Mouse (Mus musculus): ENCODE results near the gene Samm50. TPM values are rescaled to one million over a fixed set of nuclear protein-coding genes. Genes with fewer than 3 reads are reported as not detected.
A peak's percentile ranks its signal among the peaks of the same experiment; 100 is the strongest.

The Samm50 gene
- polyA plus RNA-seq, 1 experiment, result 30.8 TPM

DNA sequence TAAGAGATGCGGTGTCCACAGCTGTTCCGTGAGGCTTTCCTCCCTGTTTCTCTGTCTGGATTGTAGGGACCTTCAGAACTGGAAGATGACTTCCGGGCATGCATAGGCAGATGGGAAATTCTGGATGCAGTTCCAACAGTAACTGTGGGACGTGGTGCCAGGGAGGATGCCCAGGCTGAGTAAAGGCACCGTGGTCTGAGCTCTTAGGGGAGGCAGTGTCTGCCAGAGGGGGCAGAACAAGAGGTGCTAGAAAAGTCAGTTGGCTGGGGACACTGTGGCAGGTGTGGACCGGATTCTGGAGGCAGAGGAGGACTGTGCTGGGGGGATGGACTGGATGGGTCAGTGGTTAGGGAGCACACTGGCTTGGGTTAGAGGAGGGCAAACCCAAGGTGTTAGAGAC lies 70.6 kb downstream of the Samm50 start:
- no peak for TF ChIP-seq CTCF (IDR thresholded peaks at IDR 0.05; ENCODE audit: borderline replicate concordance, extremely low read depth, insufficient read depth, insufficient read length)
- TF ChIP-seq POLR2A (IDR thresholded peaks at IDR 0.05; ENCODE audit: borderline replicate concordance, extremely low read depth, insufficient read depth, insufficient read length, poor library complexity, severe bottlenecking), result no peak
- DNase-seq (ENCODE audit: low read depth), result no peak

DNA sequence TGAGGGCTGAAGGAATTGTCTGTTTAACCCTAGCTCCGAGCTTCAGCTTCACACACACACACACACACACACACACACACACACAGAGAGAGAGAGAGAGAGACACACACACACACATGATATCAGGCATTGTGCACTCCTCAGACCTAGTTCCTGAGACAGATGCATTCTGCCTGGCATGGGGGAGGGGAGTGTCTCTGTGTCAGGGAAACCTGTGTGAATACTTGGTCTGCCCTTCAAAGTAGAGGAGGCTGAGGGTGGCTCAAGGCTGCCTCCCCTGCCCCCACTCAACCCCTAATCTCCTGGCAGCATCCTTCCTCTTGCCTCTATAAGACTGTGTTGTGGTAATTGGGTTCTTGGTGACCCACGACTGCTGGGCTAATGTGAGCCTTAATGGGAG lies 71.5 kb downstream of the Samm50 start:
- peak; percentile 51 for DNase-seq (ENCODE audit: low read depth)
- TF ChIP-seq POLR2A (IDR thresholded peaks at IDR 0.05; ENCODE audit: borderline replicate concordance, extremely low read depth, insufficient read depth, insufficient read length, poor library complexity, severe bottlenecking), result no peak
- TF ChIP-seq CTCF (IDR thresholded peaks at IDR 0.05; ENCODE audit: borderline replicate concordance, extremely low read depth, insufficient read depth, insufficient read length), result no peak

DNA sequence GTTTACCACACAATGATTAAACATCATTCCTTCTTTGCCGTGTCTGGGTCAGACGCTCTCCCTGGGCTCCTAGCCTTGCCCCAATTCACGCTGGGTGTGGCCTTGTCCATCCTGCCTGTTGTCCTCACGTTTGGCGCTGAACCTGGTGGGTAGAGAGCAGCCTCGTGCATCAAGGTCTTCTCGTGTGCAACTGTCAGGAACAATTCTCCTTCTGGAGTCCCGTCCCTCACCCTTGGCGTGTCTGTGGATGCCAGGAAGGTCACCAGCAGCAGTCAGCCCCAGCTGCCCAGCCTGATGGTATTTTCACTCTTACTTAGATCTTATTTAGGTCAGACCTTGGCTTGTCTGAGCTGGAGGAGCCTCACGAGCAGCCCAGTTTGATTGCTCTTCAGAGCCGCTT lies 73.1 kb downstream of the Samm50 start:
- no peak for DNase-seq (ENCODE audit: low read depth)
- TF ChIP-seq CTCF (IDR thresholded peaks at IDR 0.05; ENCODE audit: borderline replicate concordance, extremely low read depth, insufficient read depth, insufficient read length) (no peak), POLR2A (IDR thresholded peaks at IDR 0.05; ENCODE audit: borderline replicate concordance, extremely low read depth, insufficient read depth, insufficient read length, poor library complexity, severe bottlenecking) (no peak)

DNA sequence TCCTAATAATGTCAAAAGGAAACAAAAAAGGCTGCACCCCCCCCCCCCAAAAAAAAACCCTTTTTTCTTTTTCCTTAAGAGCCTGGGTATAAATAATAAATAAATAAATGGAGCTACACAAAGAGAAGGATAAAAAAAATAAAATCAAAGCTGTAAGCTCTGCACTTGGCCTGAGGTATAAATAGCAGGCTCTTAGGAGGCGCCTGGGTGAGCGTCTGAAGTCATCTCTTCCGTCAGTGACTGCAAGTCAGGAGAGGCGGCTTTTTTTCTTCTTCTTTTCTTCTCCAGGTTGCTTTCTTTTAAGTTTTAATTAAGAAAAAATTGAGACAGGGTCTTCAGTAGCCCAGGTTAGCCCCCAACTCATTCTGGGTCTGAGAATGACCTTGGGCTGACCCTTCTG lies 74.2 kb downstream of the Samm50 start:
- no peak for TF ChIP-seq CTCF (IDR thresholded peaks at IDR 0.05; ENCODE audit: borderline replicate concordance, extremely low read depth, insufficient read depth, insufficient read length)
- no peak for TF ChIP-seq POLR2A (IDR thresholded peaks at IDR 0.05; ENCODE audit: borderline replicate concordance, extremely low read depth, insufficient read depth, insufficient read length, poor library complexity, severe bottlenecking)
- DNase-seq (ENCODE audit: low read depth), result peak; percentile 56

Other genes with a start within 250 kb of the Samm50 start
- gene Efcab6, start 126.9 kb upstream of the Samm50 start, polyA plus RNA-seq (2012; rRNA removed), result 1.1 and 1.5 TPM in 2 replicates
- gene Sult4a1, start 86.5 kb upstream of the Samm50 start, polyA plus RNA-seq (2012; rRNA removed), result 96.9 and 102 TPM in 2 replicates
- not detected in 2 replicates for gene Pnpla5, start 69.1 kb upstream of the Samm50 start, polyA plus RNA-seq (2012; rRNA removed)
- gene Pnpla3, start 24.4 kb upstream of the Samm50 start, polyA plus RNA-seq (2012; rRNA removed), result 9.2 and 12.4 TPM in 2 replicates
- 11.5 and 19.3 TPM in 2 replicates for gene Parvb, start 39.8 kb downstream of the Samm50 start, polyA plus RNA-seq (2012; rRNA removed)
- gene Parvg, start 131.8 kb downstream of the Samm50 start, polyA plus RNA-seq (2012; rRNA removed), result 1.3 and 1.5 TPM in 2 replicates

All from brain, embryonic 14.5 days (tissue).